In the genomic region with DNA sequence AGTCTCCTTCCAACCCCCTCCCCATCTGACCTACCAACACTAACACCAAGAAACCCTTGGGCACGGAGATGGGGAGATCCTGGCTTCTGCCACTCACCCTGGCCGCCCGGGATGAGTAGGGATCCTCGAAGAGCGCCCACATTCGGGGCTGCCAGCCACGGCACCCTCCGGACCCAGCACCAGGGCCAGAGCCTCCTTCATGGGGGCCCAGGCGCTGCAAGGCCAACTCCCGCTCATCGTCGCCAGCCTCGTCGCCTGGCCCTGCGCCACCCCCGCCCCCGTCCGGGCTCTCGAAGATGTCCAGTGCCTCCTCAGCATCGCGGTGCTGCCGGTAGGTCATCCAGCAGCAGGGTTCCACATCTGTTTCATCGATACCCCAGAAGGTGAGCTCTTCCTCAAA, we compare ENCODE assay signal across 10 mouse cellular contexts. TPM values are rescaled to one million over a fixed set of nuclear protein-coding genes. Genes with fewer than 3 reads are reported as not detected.
DNase-seq lines count a peak whose midpoint lies in the region; ATAC-seq and TF ChIP-seq lines count a peak whose summit lies in the region.
"Had no signal": no experiment of that assay in that cellular context is flagged by ENCODE, and none has a peak within 500 bp of the region (broad histone marks: within the 10 kb centered on the region; RNA-seq: fewer than 3 reads in every experiment).

No protein-coding gene starts in this region.

- in situ Hi-C loops in ES-E14 (cut with MboI; ENCODE audit: low sequenced_read_pairs in 2 of 2, unreplicated experiment in 2 of 2): loop anchor here in 1 of 2 experiments (10.0 to 25.0 kb wide), 2 partner anchors 103 to 221 kb away; partner anchors contain the start of genes A630076J17Rik and Prok1

- ATAC-seq in heart, embryonic 14.5 days (ENCODE audit: insufficient number of reproducible peaks, insufficient read depth, low FRiP score, low read depth): no peak
- ATAC-seq in liver, embryonic 13.5 days (ENCODE audit: low read depth): no peak
- ATAC-seq: Patski had no signal

- H3K9ac ChIP-seq in heart, embryonic 14.5 days (ENCODE audit: low read length): no peak overlapping the region
- no peak overlapping the region for H3K9ac ChIP-seq in ES-E14 (ENCODE audit: insufficient read depth, low read depth, low read length, poor library complexity, severe bottlenecking)
- H3K9ac ChIP-seq in liver, embryonic 13.5 days: no peak overlapping the region

- H3K27ac ChIP-seq in heart, embryonic 14.5 days (replicated peaks in 1 of 2; ENCODE audit: control insufficient read depth in 1 of 2, insufficient read depth in 1 of 2, low read depth in 2 of 2, low read length in 2 of 2): no peak overlapping the region
- H3K27ac ChIP-seq in ES-E14 (ENCODE audit: insufficient read depth, low read depth, low read length, poor library complexity, severe bottlenecking): no peak overlapping the region
- no peak overlapping the region for H3K27ac ChIP-seq in forebrain, embryonic 10.5 days
- H3K27ac ChIP-seq in liver, embryonic 13.5 days: no peak overlapping the region

- H3K4me2 ChIP-seq in heart, embryonic 14.5 days (ENCODE audit: low read length): peak overlapping the region; percentile 95
- peak overlapping the region; percentile 51; the same call in 1 of the 2 replicates for H3K4me2 ChIP-seq in liver, embryonic 13.5 days

- DNase-seq in heart, adult 9 months (ENCODE audit: low spot score in 2 of 2): no peak
- DNase-seq in ES-E14 (ENCODE audit: low read depth, low spot score): no peak
- peak; percentile 21 for DNase-seq in forebrain, embryonic 10.5 days (ENCODE audit: extremely low spot score, low spot score)
- DNase-seq in liver, embryonic 13.5 days: no peak
- DNase-seq in frontal cortex, postnatal 14 days (ENCODE audit: low spot score in 2 of 2): no peak
- no peak for DNase-seq in natural killer cell, adult 2 months (ENCODE audit: low spot score in 2 of 2)
- DNase-seq in retina, postnatal 1 day: no peak

- peaks cover 10 to 21% of the 10 kb centered on the region in 2 experiments; a peak in 3 of 4 replicates for H3K4me1 ChIP-seq in heart, embryonic 14.5 days (ENCODE audit: control insufficient read depth in 2 of 2, insufficient read depth in 2 of 2, low read length in 2 of 2)
- H3K4me1 ChIP-seq in ES-E14 (ENCODE audit: control insufficient read depth in 2 of 2, insufficient read depth in 2 of 2, low read length in 2 of 2, poor library complexity in 1 of 2): no peaks in the 10 kb centered on the region; a peak in 1 of 4 replicates
- peaks cover 32% of the 10 kb centered on the region for H3K4me1 ChIP-seq in forebrain, embryonic 10.5 days
- peaks cover 16% of the 10 kb centered on the region; the same call in 1 of the 2 replicates for H3K4me1 ChIP-seq in liver, embryonic 13.5 days (replicated peaks)

- H3K4me3 ChIP-seq in heart, embryonic 14.5 days (ENCODE audit: control insufficient read depth in 1 of 2, insufficient read depth in 1 of 2, low read depth in 1 of 2, low read length in 2 of 2): peak overlapping the region; percentile 49 to 52
- H3K4me3 ChIP-seq in ES-E14 (ENCODE audit: insufficient read depth in 1 of 2, low read depth in 1 of 2, low read length in 2 of 2, poor library complexity in 1 of 2, severe bottlenecking in 1 of 2): peak overlapping the region; percentile 71 to 76; a peak in 3 of 4 replicates
- peak overlapping the region; percentile 71 for H3K4me3 ChIP-seq in forebrain, embryonic 10.5 days
- H3K4me3 ChIP-seq in liver, embryonic 13.5 days (replicated peaks): no peak overlapping the region

- peaks cover 95% of the 10 kb centered on the region for H3K27me3 ChIP-seq in heart, embryonic 14.5 days (ENCODE audit: control insufficient read depth, insufficient read depth, low read length)
- peaks cover 97% of the 10 kb centered on the region for H3K27me3 ChIP-seq in forebrain, embryonic 10.5 days (ENCODE audit: poor library complexity, severe bottlenecking)
- H3K27me3 ChIP-seq in liver, embryonic 13.5 days: peaks cover 86% of the 10 kb centered on the region

- H3K9me3 ChIP-seq in heart, embryonic 14.5 days (ENCODE audit: control insufficient read depth, low read length): no peaks in the 10 kb centered on the region
- H3K9me3 ChIP-seq in ES-E14 (ENCODE audit: control insufficient read depth, insufficient read depth, low read depth, low read length): no peaks in the 10 kb centered on the region
- no peaks in the 10 kb centered on the region for H3K9me3 ChIP-seq in forebrain, embryonic 10.5 days
- no peaks in the 10 kb centered on the region for H3K9me3 ChIP-seq in liver, embryonic 13.5 days (replicated peaks)
- H3K9me3 ChIP-seq: megakaryocyte, embryonic 14.5 days had no signal

- 2% methylated on average over 23 of the region's 23 CpGs for WGBS in heart, embryonic 14.5 days
- 2% methylated on average over 23 of the region's 23 CpGs for WGBS in forebrain, embryonic 10.5 days
- 5% methylated on average over 23 of the region's 23 CpGs for WGBS in liver, embryonic 13.5 days (ENCODE audit: insufficient replicate concordance)

- H3K36me3 ChIP-seq in heart, embryonic 14.5 days (ENCODE audit: control insufficient read depth, insufficient read depth, low read length): no peaks in the 10 kb centered on the region
- H3K36me3 ChIP-seq in ES-E14 (ENCODE audit: control insufficient read depth, insufficient read depth, low read length, poor library complexity, severe bottlenecking): no peaks in the 10 kb centered on the region
- H3K36me3 ChIP-seq in forebrain, embryonic 10.5 days (replicated peaks): no peaks in the 10 kb centered on the region
- no peaks in the 10 kb centered on the region for H3K36me3 ChIP-seq in liver, embryonic 13.5 days

TF ChIP-seq in ES-E14, 5 proteins besides CTCF, POLR2A, EP300 and RAD21:
- TF ChIP-seq HCFC1 (IDR thresholded peaks at IDR 0.05; ENCODE audit: borderline replicate concordance, insufficient read depth, low read length): no peak
- no peak for TF ChIP-seq MAFK (IDR thresholded peaks at IDR 0.05; ENCODE audit: insufficient read depth, low read depth, low read length)
- TF ChIP-seq ZC3H11A (IDR thresholded peaks at IDR 0.05; ENCODE audit: borderline replicate concordance, low read depth, low read length): no peak

RNA-seq across cellular contexts. Expression of gene Kcnc4, which starts 1.2 kb away (rescaled TPM):
- 0.08 and 0.12 TPM in 2 replicates for polyA plus RNA-seq in heart, embryonic 14.5 days (2014; fragmentation: Nextera tagmentation; extraction: Ambion mirVana)
- 0.36 and 0.37 TPM in 2 replicates for total RNA-seq in ES-E14 (2012; rRNA removed)
- polyA plus RNA-seq in forebrain, embryonic 10.5 days (2016; fragmentation: Nextera tagmentation; extraction: Ambion mirVana): not detected in 2 replicates
- not detected in 2 replicates for polyA plus RNA-seq in liver, embryonic 13.5 days (2015; fragmentation: Nextera tagmentation; extraction: Ambion mirVana)
- polyA plus RNA-seq: Patski had no signal

RNA-seq across cellular contexts. Expression of gene Slc6a17, which starts 59.7 kb away (rescaled TPM):
- polyA plus RNA-seq in heart, embryonic 14.5 days (2014; fragmentation: Nextera tagmentation; extraction: Ambion mirVana): 4.5 and 5.2 TPM in 2 replicates
- 0.11 and 0.49 TPM in 2 replicates for total RNA-seq in ES-E14 (2012; rRNA removed)
- polyA plus RNA-seq in forebrain, embryonic 10.5 days (2016; fragmentation: Nextera tagmentation; extraction: Ambion mirVana): 2.4 and 3.7 TPM in 2 replicates
- polyA plus RNA-seq in liver, embryonic 13.5 days (2015; fragmentation: Nextera tagmentation; extraction: Ambion mirVana): 0.27 and 0.37 TPM in 2 replicates
